Mouse (Mus musculus): ENCODE results near the gene Ptprz1.
A peak's percentile ranks its signal among the peaks of the same experiment; 100 is the strongest.

Ptprz1 gene

DNA sequence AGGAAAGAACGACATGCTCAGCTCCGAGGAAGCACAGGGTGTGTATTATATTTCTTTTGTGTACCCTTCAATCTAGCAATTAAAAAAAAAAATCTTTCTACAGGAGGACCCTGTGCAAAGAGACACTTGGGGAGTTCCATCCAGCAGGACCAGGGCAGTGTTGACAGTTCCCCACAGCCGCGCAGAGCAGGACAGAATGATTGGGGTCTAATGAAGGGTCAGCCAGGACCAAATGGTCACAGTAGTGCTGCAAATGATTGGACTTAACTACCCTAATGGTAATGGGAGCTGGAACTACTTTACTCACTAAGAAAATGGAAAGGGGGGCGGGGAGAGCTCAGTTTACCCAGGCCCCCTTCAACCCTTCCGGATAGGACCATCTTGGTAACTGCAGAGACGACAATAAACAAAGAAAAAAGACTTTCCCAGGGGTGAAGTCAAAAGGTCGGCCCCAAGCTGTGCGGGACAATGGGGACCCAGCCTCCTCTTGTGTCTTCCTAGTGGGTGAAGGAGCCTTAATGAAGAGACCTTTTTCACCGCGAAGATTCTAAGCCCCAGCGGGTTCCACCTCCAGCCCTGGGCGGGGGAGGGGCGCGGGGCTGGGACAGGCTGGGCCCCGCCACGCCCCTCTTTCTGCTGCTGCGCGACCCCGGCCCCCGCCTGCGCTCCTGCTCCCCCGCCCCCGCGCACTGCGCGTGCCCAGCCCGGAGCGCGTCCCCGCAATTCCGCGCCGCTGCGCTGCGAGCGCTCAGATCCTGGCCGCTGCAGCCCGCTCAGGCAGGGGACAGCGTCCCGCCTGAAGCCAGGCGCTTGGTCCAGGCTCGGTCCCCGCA lies at the start of gene Ptprz1:
Ptprz1 (plus strand) TSS at position 722 of the 833 bp plus-strand sequence.
- peak; percentile 17 to 51 for DNase-seq

DNA sequence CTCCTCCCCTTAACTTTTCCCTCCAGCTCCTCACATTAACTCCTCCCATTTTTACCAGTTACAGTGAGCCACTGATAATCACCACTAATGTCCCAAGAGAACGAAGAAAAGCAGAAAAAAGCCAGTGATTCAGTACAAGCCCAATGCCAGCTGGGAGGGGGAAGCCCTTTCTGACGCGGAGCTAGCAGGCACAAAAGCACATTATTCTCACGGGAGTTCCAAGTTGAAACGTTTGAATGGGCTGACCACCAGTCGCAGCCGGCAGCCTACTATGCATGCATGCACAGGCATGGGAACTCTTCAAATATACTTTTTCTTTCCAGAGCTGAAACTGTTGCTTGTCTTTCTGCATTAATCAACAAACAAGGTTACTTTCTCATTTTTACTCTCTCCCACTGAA lies 41.7 kb upstream of the Ptprz1 start:
- DNase-seq: no peak

DNA sequence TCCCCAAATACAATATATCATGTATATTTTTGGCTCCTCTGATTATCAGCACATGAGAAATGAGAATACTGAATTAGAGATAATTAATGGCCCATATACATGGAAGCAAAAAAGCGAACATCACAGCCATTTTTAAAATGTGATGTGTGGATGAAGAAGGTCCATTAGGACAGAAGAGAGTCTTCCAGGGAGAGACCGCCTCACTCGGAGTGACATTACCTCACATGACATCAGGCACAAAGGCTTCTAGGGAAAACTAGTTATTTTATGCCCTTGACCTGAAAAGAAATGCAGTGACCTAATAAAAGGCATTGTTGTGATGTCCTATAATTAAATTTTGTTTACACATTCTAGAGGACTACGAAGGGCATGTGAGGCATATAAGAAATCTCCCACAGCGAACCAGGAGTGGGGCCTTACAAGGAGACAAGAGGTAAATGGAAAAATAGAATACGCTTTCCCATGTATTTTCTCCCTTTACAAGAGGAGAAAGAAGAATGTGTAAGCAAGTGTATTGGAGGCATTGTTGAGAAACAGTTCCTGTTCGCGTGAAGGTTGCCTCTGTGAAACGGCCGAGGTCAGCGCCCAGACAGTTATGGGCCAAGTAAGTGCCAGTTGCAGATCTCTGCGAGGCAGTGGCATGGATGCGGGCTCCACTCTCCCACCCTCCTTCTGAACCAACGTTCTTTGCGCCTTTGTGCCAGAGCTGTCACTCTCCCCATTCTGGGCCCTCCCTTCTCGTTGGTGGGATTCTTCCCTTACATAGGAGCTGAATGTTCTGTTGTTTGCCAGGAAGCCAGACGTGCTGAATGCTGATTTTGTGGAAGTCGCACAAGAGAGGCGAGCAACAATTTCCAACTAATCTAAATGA lies 41.0 kb upstream of the Ptprz1 start:
- DNase-seq: no peak

DNA sequence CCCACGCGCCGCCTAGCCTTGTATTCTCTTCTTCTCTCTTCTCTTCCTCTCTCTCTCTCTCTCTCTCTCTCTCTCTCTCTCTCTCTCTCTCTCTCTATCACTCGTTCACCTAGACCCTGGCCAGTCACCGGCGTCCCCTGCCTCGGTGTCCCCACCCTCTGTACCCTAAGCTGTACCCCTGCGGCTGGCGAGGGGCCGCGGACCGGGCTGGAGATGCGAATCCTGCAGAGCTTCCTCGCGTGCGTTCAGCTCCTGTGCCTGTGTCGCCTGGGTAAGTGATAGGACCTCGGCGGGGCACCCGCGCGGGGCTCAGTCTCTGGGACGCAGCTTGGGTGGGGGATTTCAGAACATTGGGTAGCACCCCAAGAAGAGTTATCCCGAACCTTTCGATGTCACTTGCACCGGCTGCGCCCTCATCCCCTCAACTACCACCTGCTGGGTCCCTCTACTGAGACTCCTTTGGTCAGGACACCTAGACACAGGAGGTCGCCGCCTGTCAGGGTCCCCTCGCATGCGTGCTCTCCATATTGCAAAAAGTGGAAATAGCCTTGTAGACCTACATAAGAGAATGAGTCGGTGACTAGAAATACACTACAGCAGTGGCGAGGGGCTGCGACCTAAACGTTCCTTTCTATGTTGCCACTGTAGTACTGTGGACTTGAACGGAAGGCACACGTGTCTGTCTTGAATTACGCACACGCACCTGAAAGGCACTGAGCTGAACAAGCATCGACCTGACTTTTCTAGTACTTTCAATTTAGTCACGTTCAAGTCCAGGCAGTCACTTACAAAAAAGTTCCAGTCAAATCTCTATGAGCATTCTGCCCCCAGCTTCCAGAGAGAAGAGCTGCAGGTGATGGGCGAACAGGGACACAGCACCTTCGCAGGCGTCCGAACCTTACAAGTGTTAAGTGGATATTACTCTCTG lies 576 bp downstream of the Ptprz1 start:
- DNase-seq: peak in 1 of 2 experiments; percentile 22

DNA sequence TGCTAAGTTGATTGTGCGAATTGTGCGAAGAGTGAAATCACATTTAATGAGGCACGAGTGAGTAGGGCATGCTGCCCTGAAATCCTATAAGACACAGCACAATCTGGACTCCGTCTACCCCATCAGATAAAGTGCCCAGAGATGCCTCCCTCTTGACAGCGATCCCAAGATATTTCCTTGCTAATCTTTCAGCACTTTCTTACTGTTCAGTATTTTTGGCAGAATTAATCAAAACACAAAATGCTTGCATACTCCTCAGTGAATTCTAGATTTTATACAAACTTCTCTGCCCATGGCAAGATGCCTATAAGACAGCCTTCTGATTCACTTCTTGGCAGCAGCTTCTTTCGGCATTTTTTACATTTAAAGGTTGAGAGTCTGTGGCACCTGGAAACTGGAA lies 12.7 kb downstream of the Ptprz1 start:
- DNase-seq: no peak

DNA sequence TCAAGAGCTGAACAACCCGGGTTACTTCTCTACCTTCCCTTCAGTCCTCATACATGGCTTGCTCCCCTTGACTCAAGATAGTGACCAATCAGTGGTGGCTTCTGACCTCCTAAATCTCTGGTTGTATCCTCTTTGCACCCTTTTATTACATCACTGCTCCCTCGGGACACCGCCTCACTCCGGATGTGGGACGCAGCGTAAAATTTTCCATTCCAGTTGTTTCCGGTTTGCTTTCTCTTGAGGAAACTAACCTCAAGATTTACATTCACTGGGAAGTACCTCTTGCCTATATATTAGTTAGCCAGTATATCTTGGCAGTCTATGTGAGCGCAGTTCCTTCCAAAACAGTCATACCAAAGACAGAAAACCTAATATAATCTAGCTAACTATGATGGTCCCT lies 14.0 kb downstream of the Ptprz1 start:
- no peak for DNase-seq

DNA sequence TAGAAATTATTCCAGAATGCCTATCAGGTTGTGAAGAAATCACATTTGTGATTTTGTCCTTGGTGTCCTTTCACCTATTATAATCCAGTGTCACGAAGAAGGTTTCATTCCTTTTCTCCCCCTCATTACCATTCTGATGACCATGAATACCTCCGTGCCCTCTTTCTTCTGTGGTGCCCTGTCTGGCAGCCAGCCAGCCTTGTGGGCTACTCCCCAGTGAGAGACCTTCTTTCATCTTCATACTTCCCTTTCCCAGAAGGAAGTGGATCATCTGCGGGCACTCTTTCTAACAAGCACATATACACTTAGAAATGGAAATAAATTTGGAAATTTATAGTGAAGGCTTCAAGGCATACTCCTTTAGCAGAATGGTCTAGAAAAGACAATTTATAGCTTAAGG lies 26.7 kb downstream of the Ptprz1 start:
- DNase-seq: no peak

DNA sequence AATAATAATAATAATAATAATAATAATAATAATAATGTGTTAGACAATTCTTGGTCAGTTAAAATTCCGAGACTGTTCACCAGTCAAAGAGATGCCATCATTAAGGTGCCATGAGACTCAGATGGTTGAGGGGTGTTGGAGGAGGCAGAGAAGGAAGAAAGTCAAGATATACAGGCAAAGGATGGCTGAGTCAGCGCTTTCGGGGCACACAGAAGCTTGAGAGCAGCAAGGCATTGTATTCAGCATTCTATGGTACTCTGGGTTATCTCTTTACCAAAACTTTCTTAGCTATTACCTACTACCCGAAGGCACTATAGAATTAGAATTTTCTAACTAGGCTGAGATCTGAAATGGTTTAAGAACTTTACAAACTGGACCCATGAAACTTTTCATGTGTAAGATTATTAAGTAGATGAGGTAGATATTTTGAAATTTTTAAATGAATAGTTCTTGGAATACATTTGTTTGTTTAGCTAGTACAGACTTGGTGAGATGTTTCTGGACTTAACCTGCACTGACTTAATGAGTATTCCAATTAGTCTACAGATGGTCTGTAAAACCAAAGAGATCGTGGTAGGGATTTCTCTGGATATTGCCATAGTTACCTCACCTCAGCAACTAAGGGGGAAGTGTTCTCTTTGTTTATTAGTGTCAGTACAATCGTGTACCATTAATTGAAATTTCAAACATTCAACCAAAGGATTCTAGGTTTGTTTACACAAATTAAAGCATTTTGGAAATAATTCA lies 33.4 kb downstream of the Ptprz1 start:
- DNase-seq: no peak

DNA sequence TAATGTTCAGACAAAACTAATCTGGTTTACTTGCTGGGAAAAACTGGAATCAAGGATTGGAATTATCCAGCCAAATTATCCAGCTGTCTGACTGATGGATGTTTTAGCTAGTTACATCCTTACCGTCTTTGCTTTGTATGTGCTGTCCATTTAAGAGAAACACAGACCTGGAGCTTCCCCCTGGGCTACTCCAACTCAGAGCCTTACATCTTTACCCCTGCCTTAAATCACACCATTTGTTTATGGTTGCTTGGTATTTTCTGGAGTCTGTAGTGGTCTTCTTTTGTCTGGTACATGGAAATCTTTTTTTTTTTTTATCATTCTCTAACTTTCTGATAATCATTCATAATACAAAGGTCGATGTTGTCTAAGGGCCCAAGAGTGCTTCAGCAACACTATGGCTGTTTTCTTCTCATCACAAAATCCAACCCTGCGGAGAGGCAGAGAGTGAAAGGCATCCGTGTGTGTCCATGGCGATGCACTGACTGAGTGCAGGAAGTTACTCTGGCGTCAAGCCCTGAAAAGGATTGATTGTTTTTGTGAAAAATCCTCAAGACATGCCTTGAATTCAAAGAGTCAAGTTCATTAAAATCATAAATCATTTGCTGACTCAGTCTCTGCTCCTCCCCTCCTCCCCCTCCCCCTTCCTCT lies 34.1 kb downstream of the Ptprz1 start:
- no peak for DNase-seq

DNA sequence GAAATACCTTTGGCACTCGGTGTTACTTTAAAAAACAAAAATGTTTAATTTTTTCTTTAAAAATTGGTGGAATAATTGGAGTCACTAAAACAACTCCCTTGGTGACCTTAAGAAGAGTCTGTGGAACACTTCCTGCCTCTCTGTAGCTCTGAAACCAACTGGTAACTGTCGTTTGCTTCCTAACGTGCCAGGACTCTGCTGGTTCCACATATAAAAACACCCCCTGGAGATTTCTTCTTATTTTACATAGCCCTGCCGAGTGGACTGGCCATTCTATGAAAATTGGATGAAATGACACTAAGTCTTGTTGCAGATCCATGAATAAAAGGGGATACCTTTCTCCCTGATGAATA lies 34.6 kb downstream of the Ptprz1 start:
- no peak for DNase-seq

DNA sequence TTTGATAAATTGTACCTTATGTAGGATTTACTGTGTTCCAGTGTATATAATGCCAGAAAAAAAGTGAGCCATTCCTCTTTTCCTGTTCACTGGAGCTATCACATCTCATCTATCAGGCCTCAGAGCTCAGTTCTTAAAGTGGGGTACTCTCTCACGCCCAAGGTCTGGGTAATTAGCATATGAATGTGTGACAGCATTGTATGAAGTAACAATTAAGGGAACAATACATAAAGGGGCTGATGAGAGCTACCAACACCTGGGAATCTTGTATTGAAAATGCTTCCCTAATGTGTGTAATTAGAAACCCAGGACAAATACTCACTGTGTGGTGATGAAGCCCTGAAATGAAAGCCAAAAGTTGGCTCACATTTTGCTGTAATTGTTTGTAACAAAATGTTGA lies 47.6 kb downstream of the Ptprz1 start:
- no peak for DNase-seq

DNA sequence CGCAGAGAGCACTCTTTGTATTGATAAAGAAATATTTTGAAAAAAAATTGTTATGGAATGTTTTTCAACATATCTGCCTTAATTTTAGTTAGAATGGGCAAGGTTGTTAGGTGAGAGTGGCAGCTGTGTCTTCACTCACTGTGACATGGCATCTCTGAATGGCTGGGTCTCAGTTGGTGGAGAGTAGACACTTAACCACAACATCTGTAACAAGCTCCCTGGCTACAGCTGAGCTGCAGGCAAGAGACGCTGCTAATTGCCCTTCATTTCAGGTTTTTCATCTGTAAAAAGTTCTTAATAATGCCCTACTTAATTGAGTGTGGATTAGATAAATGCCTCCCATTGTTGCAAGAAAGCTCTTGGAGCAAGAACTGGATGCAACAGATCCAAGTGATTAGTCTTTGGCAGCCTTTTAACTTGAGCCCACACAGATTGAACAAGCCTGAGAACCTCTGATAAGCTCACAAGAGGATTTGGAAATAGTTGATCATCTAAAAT lies 57.5 kb downstream of the Ptprz1 start:
- DNase-seq: no peak

DNA sequence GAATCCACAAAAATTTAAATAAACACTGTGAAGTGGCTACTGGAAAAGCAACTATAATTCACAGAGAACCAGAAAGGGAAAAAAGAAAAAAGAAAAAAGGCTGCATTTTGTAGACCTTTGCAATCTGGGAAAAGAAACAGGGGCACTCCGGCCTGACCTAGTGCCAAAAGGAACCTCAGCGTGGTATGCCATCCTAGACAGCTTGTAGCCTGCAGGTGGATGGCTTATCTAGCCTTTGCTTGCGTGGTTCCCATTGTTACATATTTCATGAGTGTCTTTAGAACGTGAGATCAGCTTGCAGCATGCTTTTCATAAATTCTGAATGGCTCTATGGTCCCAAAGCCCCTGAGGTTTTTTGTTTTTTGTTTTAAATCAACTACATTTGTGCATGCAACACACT lies 61.8 kb downstream of the Ptprz1 start:
- DNase-seq: no peak

DNA sequence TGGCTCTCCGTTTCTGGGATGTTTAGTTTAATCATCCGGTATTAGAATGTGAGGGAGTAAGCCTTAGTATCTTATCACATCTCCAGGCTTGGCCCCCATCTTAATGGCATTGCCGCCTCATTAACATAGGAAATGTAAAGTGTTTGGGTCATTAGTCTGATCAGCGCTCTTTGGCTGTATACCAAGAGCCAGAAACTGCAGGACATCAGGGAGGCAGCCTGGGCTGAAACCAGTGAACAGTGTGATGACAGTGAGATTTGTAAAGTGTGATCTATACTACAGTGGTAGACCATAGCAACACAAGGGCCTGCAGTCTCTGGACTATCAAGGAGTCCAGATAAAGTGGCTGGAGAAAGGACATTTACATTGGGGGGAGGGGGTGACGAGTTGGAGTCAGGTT lies 62.2 kb downstream of the Ptprz1 start:
- no peak for DNase-seq

DNA sequence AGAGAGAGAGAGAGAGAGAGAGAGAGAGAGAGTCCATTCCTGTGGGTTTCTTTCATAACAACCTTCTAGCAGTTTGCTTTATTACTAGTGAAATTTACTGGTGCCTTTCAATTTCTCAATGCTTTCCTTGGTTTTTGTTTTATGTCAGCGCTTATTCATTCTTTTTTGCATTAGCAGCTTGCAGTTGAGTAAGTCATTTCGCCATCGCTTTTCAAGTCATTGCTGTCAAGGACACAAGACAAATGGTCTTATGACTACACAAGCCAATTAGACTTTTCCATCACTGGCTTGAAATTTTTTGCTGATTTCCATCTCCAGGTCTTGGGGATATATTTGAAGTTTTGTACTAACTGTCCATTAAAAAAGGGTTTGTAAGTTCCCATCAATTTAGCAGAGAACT lies 68.9 kb downstream of the Ptprz1 start:
- no peak for DNase-seq

DNA sequence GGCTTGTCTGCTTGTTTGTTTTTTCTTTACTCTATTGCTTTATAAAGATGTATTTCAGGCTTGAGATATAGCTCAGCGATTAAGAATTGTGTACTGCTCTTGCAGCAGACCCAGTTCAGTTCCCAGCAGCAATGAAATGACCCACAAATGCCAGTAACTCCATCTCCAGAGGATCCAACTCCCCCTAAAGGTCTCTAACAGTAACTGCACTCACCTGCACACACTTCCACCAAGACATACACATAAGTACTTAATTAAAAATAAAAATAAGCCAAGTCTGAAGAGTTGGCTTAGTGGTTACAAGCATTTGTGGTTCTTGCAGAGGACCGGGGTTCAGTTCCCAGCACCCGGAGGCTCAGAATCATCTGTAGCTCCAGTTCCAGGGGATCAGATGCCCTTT lies 88.1 kb downstream of the Ptprz1 start:
- DNase-seq: no peak

DNA sequence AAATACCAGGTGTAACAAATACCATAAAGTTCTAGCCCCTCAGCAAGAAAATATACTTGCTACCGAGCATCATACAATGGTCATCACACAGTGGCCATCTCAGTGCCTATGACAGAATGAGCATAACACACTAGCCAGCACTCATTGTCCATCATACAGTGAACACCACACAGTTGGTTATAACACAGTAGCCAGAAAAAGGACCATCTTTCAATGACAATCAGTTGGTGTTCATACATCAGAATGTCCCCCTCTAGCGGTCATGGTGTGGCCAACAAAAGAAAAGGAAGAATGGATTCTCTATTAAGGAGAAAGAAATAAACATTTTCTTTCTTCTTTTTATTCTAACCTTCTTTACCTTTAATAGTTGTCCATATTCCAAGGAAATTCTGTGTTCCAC lies 92.8 kb downstream of the Ptprz1 start:
- DNase-seq: no peak

DNA sequence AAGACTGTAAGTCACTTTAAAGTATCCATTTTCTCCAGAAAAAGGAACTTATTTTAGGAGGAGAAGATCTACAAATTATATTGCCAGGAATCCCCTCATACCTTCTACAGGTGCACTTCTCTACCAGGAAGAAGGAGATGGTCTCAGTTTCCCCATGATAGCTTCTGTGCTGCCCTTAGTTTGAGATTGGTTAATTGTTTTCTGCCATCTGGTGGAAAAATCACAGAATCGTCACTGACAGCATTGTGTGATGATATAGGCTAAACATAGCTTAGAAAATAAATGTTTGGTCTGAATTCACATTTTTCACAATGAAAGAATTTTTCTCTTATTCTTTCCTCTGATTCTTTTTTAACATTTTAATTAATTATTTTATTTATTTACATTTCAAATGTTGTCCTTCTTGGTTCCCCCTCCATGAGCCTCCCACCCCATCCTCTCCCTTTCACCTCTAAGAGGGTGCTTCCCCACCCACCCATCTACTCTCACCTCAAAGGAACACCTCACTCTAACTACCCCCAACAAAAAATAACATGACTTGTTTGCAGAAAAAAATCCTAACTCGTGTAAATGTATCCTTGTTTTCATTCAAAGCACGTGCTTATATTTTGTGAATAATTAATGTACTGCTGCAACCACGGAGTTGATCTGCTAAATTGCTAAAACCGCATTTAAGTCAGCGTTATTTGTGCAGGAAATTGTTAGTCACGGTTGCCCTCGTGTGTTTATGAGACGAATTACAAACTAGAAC lies 108.6 kb downstream of the Ptprz1 start:
- no peak for DNase-seq

DNA sequence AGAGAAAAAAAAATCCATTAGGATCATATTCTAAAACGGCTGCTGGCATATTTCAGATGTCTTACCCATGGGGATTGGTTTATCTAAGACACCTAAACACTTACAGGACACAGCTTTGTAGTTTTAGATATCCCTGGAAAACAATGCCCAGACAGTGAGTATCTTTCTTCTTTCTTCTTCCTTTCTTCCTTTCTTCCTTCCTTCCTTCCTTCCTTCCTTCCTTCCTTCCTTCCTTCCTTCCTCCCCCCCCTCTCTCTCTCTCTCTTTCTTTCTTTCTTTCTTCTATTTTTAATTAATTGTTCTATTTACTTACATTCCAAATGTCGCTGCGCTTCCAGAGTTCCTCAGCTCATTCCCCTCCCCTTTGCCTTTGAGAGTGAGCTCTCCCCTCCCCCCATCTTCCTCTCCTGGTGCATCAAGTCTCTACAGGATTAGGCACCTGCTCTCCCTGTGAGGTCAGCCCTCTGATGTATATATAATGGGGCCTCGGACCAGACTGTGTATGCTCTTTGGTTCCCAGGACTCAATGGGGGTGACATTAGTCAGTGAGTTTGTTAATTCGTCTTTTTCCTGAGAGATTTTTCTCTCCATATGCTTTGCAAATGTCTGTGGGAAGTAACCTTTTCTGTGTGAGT lies 109.3 kb downstream of the Ptprz1 start:
- DNase-seq: no peak

DNA sequence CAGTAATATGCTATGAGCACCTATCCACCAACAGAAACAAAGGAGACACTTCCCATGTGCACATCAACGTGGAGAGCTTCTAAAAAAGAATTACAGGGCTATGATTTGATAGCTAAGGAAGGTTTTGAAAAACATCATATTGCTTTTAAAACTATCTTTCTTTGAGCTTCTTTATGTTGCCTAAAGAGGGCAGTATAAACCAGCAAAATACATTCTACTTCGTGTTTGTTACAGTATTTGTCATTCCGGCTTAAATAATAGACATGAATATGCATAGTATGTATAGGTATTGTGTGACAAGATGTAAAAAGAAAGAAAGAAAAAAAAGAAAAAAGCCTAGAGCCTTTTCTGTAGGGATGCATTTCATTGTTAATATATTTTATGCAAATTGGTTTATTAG lies 127.8 kb downstream of the Ptprz1 start:
- no peak for DNase-seq

Data from lung, postnatal 4 days (tissue).